Mouse (Mus musculus) bone marrow, adult 2 months (tissue): ENCODE measurements around the gene Tmem35b.

Experiments
- CTCF ChIP-seq: fragments of 200-500 bp; IDR thresholded peaks from 2 replicates; pipeline ENCODE4 v1.5.1; 2011; ENCODE audit warnings: low read length, control low read depth; ENCODE audit not compliant: control insufficient read depth, insufficient read depth
- POLR2A ChIP-seq: fragments of 200-500 bp; IDR thresholded peaks from 2 replicates; pipeline ENCODE4 v1.6.1; 2011; ENCODE audit warnings: low read depth, mild to moderate bottlenecking, control low read depth, low read length, borderline replicate concordance; ENCODE audit not compliant: control insufficient read depth

DNA sequence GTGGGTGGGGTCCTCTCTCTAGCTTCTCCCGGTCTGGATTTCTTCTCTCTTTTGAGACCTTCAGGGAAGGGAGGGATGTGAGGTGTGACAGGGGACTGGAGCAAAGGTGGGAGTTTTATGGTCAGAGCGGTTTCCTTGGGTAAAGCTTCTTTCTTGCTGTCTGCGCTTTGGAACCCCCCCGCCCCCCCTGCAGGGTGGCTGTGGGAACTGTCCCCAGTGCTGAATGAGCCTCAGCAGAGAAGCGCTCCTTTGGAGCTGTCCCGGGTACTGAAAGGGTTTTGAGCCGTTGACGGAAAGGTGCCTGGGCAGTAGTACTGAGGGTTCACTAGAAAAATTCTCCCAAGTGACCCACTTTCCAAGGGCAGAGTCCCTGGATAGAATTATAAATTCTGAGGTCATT is 50.0 kb downstream of the Tmem35b start:
- TF ChIP-seq POLR2A (no peak), CTCF (no peak)
